Mouse (Mus musculus): ENCODE data around the gene Pde4b. TPM values are rescaled to one million over a fixed set of nuclear protein-coding genes. Genes with fewer than 3 reads are reported as not detected.

Gene Pde4b
- total RNA-seq, 2 experiments from 2014 or later: 59.9 to 62.5 TPM

DNA sequence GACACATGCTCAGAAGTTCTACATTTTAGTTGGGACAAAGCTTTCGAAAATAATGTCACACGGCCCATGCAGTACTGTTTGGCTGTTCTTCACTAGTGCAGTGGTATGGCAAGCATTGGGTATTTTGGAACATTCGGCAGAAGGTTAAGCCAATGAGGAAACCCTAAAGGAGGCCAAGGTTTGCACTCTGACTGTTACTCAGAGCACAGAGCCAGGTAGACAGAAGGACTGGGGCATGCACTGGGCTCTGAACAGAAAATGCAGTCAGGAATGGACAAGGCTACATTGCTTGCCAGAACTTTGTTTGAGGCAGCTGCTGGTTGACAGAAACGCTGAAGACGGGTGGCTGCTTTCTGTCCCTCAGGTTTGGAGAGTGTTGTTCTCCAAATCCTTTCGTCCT, 19.4 kb downstream of the Pde4b start:
- Histone ChIP-seq H3K27ac (no peak overlapping the region), H3K4me3 (no peak overlapping the region)
- no peak for DNase-seq
- TF ChIP-seq CTCF (IDR thresholded peaks at IDR 0.05): no peak
- intact Hi-C loops (cut with DNase I): no loop called here

DNA sequence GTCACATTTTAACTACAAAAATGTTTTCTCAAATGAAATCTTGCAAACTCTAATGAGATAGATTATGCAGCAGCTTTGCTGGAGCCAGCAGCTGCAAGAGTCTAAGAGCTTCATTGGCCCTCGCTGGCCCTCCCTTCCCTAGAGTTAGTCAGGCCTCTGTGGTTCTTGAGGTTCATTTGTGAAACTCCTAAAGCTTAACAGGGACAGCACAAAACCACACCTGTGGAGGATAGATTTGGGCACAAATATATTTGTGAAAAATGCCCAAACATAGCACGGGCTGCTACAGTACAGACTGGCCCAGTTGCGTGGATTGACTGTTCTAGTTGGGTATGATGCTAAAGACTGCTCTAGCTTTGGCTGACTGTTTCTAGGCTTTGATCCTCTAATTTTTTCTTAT, 32.1 kb downstream of the Pde4b start:
- TF ChIP-seq CTCF (IDR thresholded peaks at IDR 0.05): no peak
- intact Hi-C loops (cut with DNase I): no loop called here
- Histone ChIP-seq H3K4me3 (no peak overlapping the region), H3K27ac (no peak overlapping the region)
- DNase-seq: no peak

DNA sequence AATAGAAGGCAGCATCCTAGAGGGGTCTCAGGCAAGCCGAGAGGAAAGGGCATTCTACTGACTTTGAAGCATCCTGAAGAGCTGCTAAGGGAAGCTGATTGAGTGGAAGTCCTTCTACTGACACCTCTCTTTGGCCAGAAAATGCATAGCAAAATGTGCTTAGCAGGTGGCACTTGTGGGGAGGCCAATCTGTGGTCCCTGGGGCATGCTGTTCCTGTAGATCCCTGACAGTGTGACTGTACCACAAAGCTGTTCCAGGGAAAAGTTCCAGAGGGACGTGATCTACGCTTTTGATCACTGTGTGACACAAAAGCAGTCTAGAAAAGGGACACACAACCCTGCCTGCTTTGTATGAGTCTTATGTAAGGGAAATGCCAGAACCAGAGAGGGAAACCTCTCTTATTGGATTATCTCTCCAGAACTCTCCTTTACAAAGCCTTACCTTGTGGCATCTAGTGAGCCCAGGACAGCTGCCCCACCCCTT, 49.1 kb downstream of the Pde4b start:
- intact Hi-C loops (cut with DNase I): no loop called here
- Histone ChIP-seq H3K27ac (no peak overlapping the region), H3K4me3 (no peak overlapping the region)
- no peak for DNase-seq
- TF ChIP-seq CTCF (IDR thresholded peaks at IDR 0.05): no peak

DNA sequence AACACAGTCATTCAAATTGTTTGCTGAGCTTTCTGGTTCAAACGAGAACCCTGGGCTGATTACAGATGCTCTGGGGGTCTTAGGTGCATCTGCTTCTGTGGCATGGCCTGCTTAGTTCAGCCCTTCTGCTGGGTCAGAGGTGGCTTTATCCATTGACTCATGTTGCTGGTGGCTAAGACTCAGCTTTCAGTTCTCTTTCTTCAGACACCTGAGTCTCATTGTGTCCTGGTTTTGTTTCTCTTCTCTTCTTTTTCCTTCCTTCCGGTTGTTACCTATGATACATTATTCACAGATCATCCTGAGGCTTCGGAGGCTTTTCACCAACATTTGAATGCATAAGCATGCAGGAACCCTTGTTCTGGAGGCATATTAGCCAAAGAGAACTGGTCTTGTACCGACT, 51.0 kb downstream of the Pde4b start:
- no peak overlapping the region for H3K27ac ChIP-seq
- intact Hi-C loops (cut with DNase I): no loop called here
- DNase-seq: no peak
- H3K4me3 ChIP-seq: no peak overlapping the region
- no peak for TF ChIP-seq CTCF (IDR thresholded peaks at IDR 0.05)

DNA sequence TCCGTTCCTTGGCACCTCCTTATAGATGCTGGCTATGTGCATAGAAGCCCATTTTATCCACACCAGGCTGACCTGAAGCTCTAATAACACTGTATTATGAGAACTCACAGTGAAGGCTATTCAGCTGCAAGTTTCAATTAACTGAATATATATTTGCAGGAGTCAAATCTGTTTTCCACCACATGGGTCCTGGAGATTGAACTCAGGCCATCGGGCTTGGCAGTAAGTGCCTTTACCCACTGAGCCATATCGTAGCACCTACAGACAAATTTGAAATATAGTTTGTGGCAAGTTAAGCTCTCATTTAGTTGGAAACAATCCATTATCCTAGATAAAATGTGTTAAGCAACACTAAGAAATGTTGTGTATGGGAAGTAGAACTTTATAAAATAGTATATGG, 53.9 kb downstream of the Pde4b start:
- intact Hi-C loops (cut with DNase I): no loop called here
- DNase-seq: no peak
- TF ChIP-seq CTCF (IDR thresholded peaks at IDR 0.05): no peak

DNA sequence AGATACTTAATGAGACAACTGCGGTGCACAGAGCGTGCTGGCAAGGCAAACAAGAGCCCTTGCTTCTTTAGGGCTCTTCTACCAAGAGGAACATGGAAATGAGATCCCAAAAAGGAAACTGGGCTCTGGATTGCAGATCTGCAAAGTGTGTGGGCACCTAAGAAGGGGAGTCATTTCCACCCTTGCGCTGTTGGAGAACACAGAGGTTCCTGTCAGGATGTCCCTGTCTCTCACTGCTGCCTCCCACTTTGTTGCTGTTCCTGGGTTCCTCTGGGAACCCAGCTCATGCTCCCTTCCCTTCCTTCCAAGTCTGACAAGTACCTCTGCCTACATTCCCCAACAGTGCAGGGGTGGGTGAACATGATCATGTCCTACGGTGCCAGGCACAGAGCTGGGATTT, 61.4 kb downstream of the Pde4b start:
- intact Hi-C loops (cut with DNase I): no loop called here
- TF ChIP-seq CTCF (IDR thresholded peaks at IDR 0.05): no peak
- DNase-seq: no peak

More for the DNA sequence above, 53.9 kb downstream of the Pde4b start:
- no peak overlapping the region for H3K27ac ChIP-seq
- no peak overlapping the region for H3K4me3 ChIP-seq

DNA sequence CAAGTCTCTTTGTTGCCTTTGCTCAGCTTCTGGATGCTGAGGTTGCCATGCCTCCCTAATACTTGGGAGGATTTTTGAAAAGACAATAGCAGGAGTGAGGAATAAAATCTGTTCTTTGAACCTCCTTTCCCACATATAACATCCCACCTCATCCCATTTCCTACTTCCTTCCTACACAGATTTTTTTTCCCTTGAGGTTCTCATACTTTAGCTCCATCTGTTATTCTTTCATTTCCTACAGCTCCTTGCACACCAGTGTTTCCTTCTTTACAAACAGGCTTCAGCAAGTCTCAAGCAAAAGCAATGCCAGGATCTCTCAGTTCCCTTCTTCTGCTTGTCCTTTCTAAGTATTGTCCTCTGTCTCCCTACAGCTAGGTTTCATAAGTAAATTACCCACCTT, 71.8 kb downstream of the Pde4b start:
- Histone ChIP-seq H3K27ac (no peak overlapping the region), H3K4me3 (no peak overlapping the region)
- TF ChIP-seq CTCF (IDR thresholded peaks at IDR 0.05): no peak
- no peak for DNase-seq
- intact Hi-C loops (cut with DNase I): no loop called here

More for the DNA sequence above, 61.4 kb downstream of the Pde4b start:
- Histone ChIP-seq H3K27ac (no peak overlapping the region), H3K4me3 (no peak overlapping the region)

DNA sequence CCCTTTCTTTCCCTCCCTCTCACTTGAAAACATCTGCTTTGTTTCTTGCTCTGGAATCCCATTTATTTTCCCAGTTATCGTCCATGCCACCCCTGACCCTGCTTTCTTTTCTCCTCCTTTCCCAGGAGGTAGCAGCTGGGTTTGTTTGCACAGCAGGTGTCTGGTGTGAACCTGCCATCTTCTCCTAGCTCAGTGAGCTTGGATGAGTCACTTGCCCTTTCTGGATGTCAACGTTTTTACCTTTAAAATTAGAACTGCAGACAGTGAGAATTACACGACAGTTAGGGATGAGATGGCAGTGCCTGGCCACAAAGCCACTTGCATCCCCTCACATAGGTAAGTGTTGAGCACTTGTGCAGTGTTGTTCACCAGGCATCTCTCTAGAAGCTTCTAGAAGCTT, 84.3 kb downstream of the Pde4b start:
- intact Hi-C loops (cut with DNase I): no loop called here
- no peak overlapping the region for H3K4me3 ChIP-seq
- DNase-seq: no peak
- TF ChIP-seq CTCF (IDR thresholded peaks at IDR 0.05): no peak
- H3K27ac ChIP-seq: no peak overlapping the region

DNA sequence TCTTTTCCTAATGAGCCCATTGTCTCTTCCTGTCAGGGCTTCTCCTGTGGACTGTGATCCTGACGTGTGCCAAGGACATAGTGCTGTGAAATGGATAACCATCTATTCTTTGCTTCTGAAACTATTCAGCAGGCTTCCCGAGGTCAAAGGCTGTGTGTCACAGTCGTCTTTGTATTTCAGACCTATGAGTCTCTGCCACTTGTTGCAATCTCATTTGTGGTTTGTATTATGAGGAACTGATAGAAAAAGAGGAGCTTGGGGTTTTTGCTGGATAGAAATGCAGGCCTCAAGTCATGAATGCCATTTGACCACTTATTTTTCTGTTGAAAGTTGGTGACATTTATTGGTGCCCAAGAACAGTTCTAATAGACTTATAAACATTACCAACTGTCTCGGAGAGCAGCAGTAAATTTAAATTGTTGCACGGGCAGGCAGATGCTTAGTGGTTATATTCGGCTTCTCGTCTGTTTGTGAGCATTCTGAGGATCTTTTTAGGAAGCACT, 85.4 kb downstream of the Pde4b start:
- Histone ChIP-seq H3K27ac (no peak overlapping the region), H3K4me3 (no peak overlapping the region)
- TF ChIP-seq CTCF (IDR thresholded peaks at IDR 0.05): no peak
- intact Hi-C loops (cut with DNase I): no loop called here
- DNase-seq: no peak

DNA sequence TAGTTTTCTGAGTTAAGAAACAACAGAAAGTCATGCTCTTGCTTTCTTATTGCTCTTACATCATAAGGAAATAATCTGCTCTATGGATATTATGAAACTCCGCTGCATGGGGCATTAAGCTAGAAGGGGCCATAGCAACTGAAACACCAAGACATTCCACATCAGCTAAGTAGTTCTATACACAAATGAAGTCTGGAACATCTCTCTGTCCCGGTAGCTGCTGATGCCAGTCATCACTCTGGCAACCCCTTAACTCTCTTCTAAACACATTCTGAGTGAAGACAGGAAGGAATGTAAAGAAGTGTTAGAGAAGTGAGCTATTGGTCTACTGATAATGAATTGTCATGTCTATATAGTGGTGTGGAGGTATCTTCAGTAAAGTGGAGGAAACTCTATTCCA, 88.6 kb downstream of the Pde4b start:
- no peak for TF ChIP-seq CTCF (IDR thresholded peaks at IDR 0.05)
- H3K27ac ChIP-seq: no peak overlapping the region
- no peak for DNase-seq
- intact Hi-C loops (cut with DNase I): no loop called here
- H3K4me3 ChIP-seq: no peak overlapping the region

DNA sequence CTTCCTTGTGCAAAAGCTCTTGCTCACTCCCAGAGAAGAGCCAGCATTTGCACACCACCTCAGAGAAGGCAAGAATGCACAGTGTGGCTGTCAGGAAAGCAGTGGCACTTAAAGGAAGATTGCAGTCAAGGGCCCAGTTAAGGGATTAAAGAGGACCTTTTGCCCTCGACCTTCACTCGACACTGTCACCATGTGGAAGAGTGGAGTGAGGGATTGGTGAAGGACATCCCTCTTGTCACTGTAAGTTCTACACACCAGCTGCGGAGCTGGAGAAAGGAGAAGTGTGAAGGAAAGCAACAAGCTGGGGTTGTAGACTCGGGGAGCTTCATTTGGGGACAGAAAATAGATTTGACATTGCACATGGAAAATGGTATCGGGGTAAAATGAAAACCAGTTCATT, 89.9 kb downstream of the Pde4b start:
- no peak overlapping the region for H3K4me3 ChIP-seq
- intact Hi-C loops (cut with DNase I): no loop called here
- no peak overlapping the region for H3K27ac ChIP-seq
- no peak for DNase-seq
- no peak for TF ChIP-seq CTCF (IDR thresholded peaks at IDR 0.05)

DNA sequence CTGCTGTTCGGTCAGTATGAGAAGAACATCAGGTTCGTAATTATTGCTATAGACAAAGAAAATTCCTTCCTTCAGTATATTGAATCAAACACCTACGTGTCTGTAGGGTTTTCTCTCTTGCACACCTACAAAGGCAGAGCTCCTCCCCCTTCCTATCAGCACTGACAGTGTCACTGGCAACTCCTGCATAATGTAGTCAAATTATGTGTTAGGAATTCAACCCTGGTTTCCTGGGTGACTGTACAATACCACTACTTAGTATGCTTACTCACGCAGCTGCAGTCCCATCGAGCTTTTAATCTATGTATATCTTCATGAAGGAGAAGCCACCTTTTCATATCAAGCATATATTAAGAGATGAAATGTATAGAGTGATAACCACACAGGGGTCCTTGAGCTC, 99.5 kb downstream of the Pde4b start:
- DNase-seq: no peak
- no peak for TF ChIP-seq CTCF (IDR thresholded peaks at IDR 0.05)
- intact Hi-C loops (cut with DNase I): no loop called here
- no peak overlapping the region for H3K4me3 ChIP-seq
- no peak overlapping the region for H3K27ac ChIP-seq

DNA sequence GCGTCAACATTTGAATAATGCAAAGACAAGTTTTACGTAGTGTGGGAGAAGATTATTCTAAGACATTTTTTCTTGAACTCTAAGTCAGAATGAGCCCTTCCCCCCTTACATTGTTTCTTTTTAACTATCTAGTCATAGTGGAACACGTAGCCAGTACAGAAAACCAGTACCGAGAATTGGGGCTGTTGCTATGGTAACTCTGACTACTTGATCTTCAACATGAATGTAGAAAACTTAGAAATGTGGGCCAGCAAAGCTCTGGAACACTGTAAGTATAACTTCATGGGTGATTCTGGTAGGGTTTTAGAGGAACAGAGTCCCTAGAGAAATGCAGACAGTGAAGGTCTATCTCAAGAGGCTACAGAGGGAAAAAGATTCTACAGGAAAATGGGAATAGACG, 110.4 kb downstream of the Pde4b start:
- intact Hi-C loops (cut with DNase I): no loop called here
- no peak for DNase-seq
- H3K4me3 ChIP-seq: no peak overlapping the region
- no peak for TF ChIP-seq CTCF (IDR thresholded peaks at IDR 0.05)
- no peak overlapping the region for H3K27ac ChIP-seq

DNA sequence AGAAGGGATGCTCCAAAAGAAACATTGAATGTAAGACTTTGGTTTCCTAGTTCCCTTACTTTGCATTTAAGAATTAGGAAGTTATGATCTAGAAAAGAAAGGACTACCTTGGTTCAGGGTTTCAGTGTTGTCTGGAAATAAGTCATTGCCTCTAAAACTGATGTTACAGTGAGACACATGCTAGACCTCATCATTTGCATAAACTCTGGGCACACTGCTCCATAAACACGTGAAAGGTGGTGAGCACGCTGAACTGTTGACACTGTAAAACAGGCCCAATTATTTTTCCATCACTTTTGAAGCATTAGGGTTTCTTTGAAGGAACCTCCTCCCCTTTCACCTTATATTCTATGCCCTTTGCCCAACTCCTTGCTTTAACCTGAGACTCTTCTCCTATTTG, 122.4 kb downstream of the Pde4b start:
- TF ChIP-seq CTCF (IDR thresholded peaks at IDR 0.05): no peak

More for the DNA sequence above, 122.4 kb downstream of the Pde4b start:
- no peak overlapping the region for H3K27ac ChIP-seq
- H3K4me3 ChIP-seq: no peak overlapping the region
- DNase-seq: no peak
- intact Hi-C loops (cut with DNase I): no loop called here

Data from gastrocnemius, adult 2 months (tissue).